Mouse (Mus musculus): Measurements from ENCODE around the gene Kti12. TPM values are rescaled to one million over a fixed set of nuclear protein-coding genes. Genes with fewer than 3 reads are reported as not detected.

Kti12 gene
- polyA plus RNA-seq, 1 experiment from 2014 or later, result 70.8 TPM

- Histone ChIP-seq H3K36me3 (no peaks in the 10 kb centered on the region), H3K27me3 (ENCODE audit: low read depth, poor library complexity, severe bottlenecking) (peaks cover 13% of the 10 kb centered on the region), H3K4me3 (no peak overlapping the region), H3K9me3 (replicated peaks) (no peaks in the 10 kb centered on the region), H3K27ac (no peak overlapping the region), H3K4me1 (peaks cover 18% of the 10 kb centered on the region)
- 55% methylated on average over 13 of the region's 13 CpGs for WGBS
- DNase-seq (ENCODE audit: low spot score), result no peak
Measured at GRCm38 (mm10) chr4:108883815-108884214, 36.2 kb downstream of the Kti12 start.

DNA sequence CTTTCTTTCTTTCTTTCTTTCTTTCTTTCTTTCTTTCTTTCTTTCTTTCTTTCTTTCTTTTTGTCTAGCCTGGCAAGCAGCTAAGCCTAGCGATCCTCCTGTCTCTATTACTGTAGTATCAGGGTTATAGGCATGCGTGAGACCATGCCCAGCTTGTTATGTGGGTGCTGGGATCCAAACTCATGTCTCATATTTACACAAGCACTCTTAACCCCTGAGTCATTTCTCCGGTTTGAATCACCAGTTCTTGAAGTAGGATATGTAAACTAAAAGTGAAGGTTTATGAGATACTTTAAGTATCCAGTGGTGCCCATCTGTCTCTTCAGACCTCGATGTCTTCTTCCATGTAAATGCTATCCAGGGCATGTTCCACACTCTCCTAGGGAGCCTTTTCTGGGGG, 39.9 kb downstream of the Kti12 start:
- no peak for DNase-seq (ENCODE audit: low spot score)
- H3K4me1 ChIP-seq, result peaks cover 6% of the 10 kb centered on the region; the same call in 1 of the 2 replicates
- H3K36me3 ChIP-seq, result no peaks in the 10 kb centered on the region
- H3K27ac ChIP-seq, result no peak overlapping the region
- no peak overlapping the region for H3K4me3 ChIP-seq
- H3K27me3 ChIP-seq (ENCODE audit: low read depth, poor library complexity, severe bottlenecking), result no peaks in the 10 kb centered on the region
- no peaks in the 10 kb centered on the region for H3K9me3 ChIP-seq (replicated peaks)
- WGBS, result 92% methylated on average over 4 of the region's 4 CpGs

- no peaks in the 10 kb centered on the region for H3K4me1 ChIP-seq
- no peak for DNase-seq (ENCODE audit: low spot score)
- no peaks in the 10 kb centered on the region for H3K27me3 ChIP-seq (ENCODE audit: low read depth, poor library complexity, severe bottlenecking)
- H3K4me3 ChIP-seq, result no peak overlapping the region
- no peaks in the 10 kb centered on the region for H3K9me3 ChIP-seq (replicated peaks)
- WGBS, result 92% methylated on average over 6 of the region's 6 CpGs
- no peak overlapping the region for H3K27ac ChIP-seq
- no peaks in the 10 kb centered on the region for H3K36me3 ChIP-seq
Measured at GRCm38 (mm10) chr4:108890876-108891275, 43.3 kb downstream of the Kti12 start.

Other genes with a start within 250 kb of the Kti12 start
- gene Cc2d1b, start 227.8 kb upstream of the Kti12 start, polyA plus RNA-seq (2016; fragmentation: Nextera tagmentation; extraction: Ambion mirVana), result 28.9 and 31.2 TPM in 2 replicates
- 1.4 TPM in 2 replicates for gene 3110021N24Rik, start 128.1 kb upstream of the Kti12 start, polyA plus RNA-seq (2016; fragmentation: Nextera tagmentation; extraction: Ambion mirVana)
- gene Zfyve9, start 67.0 kb upstream of the Kti12 start, polyA plus RNA-seq (2016; fragmentation: Nextera tagmentation; extraction: Ambion mirVana), result 4.5 and 5.1 TPM in 2 replicates
- gene Btf3l4, start 14.2 kb upstream of the Kti12 start, polyA plus RNA-seq (2016; fragmentation: Nextera tagmentation; extraction: Ambion mirVana), result 170 and 214 TPM in 2 replicates
- 93.4 and 102 TPM in 2 replicates for gene Txndc12, start 13.2 kb upstream of the Kti12 start, polyA plus RNA-seq (2016; fragmentation: Nextera tagmentation; extraction: Ambion mirVana)
- 1.5 and 2.0 TPM in 2 replicates for gene A730015C16Rik, start 834 bp downstream of the Kti12 start, polyA plus RNA-seq (2016; fragmentation: Nextera tagmentation; extraction: Ambion mirVana)
- gene Rab3b, start 31.3 kb downstream of the Kti12 start, polyA plus RNA-seq (2016; fragmentation: Nextera tagmentation; extraction: Ambion mirVana), result 8.0 and 11.3 TPM in 2 replicates
- gene Nrd1, start 152.9 kb downstream of the Kti12 start, polyA plus RNA-seq (2016; fragmentation: Nextera tagmentation; extraction: Ambion mirVana), result 70.1 and 77.0 TPM in 2 replicates

Measured in limb, embryonic 10.5 days (tissue).